Mouse (Mus musculus): ENCODE results near the gene Prtg.

Gene Prtg

DNA sequence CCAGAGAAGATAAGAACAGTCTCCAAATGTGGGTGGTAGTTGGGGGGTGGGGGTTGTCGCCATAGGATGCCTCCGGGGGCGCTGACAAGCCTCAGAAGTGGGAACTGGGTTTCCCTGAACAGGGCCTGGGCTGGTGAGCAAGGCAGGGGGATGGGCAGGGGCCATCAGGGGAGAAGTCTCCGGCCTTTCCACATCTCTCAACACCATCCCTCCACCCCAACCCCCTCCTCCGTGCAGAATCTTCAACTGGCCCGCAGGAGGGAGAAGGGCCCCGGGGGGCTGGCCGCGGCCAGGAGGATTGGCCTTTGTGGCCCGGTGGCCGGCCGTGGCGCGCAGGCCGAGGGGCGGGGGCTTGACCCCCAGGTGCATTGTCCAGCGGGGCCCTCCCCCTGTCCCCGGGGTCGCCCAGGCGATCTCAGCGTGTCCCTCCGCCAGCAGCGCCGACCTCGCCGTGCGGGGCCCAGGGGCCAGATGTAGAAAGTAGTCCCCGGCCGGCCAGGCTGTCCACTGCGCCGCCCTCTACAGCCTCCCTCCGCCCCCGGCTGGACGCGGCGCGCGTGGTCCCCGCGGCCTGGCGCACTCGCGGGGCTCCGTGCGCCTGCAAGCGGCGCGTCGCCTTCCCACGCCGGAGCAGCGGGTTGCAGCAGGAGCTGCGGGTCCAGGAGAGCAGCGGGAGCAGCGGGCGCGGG, at the start of gene Prtg:
Gene Prtg, plus strand, starts transcription at position 144 of the 689 bp plus-strand sequence.
- DNase-seq, result no peak

DNA sequence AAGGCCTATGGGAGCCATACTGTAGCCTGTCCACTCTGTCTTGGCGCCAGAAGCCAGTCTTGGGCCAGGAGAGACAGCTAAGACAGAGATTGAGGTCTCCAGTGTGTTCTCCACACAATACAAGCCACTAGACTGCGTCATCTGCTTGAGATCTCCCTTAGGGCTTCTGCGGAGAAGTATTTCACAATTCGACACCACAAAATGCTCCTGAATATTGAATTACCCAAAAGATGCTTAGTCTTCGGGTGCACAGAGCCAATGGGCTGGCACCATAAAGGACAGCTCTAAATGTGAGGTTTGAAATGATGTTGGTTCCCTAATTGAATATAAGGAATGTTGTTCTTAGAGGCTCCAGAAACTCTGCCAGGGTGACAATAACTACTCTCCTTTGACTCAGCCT, 49.5 kb upstream of the Prtg start:
- no peak for DNase-seq

DNA sequence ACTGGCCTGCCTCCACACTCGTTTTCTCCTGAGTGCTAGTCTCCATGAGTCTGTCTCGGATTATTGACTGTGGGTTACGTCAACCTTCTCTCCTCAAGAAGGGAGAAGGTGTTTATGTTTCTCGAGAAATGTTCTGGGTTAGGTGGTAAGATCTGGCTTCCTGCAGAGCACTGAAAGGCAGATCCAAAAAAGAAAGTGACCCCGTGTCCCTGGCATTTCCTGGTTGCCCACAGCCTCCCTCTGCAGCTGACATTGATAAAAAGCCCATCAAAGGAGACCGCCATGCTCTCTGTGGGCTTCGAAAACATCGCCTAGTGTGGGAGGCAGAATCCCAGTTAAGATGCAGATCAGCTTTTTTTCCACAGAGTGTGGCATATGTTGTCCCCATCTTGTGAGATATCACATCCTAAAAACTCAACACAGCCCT, 48.0 kb upstream of the Prtg start:
- DNase-seq, result no peak

DNA sequence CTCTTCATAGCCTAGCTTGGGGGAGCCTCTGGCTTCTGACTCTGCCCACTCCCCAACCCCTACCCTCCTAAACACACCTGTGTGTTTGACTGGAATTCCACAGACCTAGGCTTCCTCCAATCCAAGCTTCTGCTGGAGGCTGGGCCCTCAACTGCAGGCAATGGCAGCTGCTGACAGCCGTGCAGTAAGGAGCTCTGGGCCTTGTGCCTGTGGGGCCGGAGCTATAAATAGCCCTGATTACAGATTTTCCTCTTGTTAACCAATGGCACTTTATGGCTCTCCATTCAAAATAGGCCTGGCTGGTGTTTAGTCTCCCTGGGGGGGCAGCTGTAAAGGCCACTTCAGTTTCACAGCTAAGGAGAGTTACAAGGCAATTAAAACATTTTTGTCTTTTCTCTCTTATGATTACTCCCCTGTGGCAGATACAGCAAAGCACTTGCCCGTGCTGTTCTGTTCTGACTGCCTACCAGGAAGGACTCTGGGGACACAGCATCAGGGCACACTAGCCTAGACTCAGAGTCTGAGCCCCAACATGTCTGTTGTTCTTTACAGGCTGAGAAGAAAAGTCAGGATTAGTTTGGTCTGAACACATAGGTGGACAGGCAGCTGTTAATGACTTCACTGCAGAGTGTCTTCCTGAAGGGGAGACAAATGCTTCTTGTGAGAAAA, 43.5 kb upstream of the Prtg start:
- no peak for DNase-seq

DNA sequence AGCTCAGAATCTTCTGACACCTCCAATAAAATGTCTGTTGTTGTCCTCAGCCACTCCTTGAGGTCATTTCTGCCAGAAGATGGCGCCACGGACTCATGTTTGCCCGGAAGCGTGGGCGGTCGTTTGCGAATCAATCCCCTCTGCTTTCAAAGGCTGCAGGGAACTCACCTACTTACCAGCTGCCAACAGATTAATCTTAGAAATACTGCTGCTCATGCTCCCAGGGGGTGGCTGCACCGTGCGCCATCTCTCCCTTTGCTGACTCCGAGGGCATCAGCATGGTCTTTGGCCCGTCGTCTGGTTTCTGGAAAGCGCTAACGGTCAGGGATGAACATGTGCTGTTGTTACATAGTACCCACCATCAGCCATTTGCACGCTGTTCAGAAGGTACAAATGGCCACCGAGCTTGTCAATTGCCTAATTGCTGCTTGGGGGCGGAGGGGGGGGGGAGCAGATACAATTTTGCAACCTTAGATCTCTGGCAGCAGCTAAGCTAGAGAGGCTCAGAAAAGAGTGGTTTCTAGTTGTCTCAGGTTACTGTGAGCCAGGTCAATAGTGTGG, 39.8 kb upstream of the Prtg start:
- DNase-seq, result peak; percentile 81 to 89

DNA sequence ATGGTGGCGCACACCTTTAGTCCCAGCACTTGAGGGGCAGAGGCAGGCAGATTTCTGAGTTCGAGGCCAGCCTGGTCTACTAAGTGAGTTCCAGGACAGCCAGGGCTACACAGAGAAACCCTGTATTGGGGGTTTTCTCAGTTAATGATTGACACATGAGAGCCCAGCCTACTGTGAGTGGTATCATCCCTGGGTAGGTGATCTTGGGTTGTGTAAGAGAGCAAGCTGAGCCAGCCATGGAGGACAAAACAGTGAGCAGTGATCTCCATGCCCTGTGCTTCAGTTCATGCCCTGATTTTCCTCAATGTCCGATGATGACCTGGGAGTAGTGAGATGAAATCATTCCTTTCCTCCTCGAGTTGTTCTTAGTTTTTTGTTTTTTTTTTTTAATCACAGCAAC, 31.7 kb upstream of the Prtg start:
- no peak for DNase-seq

DNA sequence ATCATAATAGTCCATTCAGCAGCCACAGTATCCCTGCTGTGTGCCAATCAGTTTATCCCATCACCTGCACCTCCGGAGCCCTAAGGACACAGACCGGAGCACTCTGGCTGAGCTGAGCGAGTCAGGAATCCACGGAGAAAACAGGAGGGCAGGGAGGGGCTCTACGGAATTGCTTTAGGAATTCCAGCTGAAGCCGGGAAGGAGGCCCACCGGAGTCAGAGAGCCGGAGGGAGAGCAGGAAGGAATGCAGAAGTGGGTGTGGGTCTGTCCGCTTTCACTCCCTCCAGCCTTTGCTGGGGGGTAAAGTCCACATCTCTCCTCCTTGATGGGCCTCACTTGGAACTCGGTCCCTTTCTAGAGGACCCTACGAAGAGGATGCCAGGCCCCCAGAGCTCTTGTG, 27.7 kb upstream of the Prtg start:
- no peak for DNase-seq

DNA sequence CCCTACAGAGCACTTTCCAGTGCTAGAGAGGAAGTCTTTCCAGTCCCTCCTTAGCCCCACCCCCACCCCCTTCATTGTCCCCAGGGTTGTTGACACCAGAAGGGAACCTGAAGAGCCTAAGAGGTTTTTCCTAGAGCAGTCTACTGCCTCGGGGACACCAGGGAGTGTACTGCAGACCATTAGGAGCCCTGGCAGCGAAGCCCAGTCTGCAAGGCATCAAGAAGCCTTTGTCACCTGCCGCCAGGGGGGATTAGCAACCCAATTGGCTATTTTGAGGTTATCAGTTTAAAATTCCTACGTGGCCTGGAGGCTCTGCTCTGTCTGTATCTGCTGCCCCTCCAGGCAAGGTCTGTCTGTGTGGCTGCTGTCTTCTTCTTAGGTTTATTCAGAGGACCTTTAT, 26.9 kb upstream of the Prtg start:
- DNase-seq, result no peak

DNA sequence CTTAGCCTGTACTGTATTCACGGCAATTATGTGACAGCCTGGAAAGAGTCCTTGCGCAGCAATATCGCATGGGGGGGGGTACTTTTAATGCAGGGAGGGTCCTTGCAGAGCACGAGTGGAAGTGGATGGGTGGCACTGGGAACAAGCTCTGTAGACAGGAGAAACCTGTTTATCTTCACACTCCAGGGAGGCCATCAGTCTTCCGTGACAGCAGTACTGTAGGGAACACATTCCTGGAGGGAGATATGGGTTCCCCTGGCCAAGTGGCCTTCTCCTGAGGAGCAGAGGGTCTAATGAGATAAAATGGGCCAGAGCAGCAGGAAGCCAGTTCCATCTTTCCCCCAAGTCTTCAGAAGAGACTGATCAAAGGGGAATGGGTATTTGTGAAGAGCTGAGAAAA, 26.0 kb upstream of the Prtg start:
- DNase-seq, result no peak

DNA sequence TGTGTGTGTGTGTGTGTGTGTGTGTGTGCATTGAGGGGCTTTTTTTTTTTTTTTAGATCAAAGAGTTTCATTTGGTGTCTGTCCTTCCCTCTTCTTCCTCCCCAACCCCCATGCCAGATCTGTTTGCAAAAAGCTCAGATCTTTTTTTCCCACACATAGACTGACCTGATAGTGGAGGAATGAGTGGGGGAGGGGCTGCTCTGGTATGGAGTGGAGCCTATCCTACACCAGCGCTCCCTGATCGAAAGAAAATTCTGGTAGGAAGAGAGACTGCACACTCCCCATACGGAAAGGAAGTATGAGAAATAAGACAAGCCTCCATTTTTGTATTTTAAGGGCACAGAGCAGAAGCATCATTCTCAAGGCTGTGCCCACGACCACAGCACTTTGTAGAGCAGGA, 25.2 kb upstream of the Prtg start:
- no peak for DNase-seq

DNA sequence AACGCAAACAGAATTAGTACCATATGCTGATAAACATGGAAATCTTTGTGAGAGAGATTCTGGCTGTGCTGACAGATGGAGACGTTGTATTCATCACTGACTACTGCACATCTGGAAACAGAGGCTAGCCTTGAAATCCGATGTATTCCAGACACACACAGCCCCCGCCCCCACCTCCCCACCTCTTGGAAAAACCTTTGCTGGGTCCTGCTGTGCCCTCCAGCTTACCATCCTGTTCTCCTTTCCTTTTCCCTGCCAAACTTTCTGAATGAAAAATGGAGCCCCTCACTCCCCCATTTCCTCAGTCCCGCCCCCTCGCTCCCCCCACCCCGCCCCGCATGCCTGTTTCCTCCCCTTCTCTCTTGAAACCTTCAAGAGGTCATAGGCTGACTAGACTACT, 24.6 kb upstream of the Prtg start:
- no peak for DNase-seq

DNA sequence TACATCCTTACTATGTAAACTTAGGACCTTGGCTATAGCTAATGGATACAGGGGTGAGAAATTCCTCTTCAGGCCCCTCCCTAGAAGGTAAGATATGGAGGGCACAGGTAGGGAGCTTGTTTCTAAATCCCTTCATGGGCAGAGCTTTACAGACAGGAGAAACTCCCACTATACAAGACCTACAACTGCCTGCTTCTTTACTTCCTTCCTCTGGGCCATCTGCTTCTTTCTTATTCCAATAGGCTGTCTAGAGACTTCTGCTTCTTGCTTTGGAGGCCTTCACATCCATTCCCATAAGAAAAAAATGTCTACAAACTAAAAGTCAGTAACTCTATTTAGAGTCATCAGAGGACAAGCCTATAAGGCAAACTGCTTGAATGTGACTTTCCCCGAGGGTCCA, 18.9 kb upstream of the Prtg start:
- DNase-seq, result no peak

DNA sequence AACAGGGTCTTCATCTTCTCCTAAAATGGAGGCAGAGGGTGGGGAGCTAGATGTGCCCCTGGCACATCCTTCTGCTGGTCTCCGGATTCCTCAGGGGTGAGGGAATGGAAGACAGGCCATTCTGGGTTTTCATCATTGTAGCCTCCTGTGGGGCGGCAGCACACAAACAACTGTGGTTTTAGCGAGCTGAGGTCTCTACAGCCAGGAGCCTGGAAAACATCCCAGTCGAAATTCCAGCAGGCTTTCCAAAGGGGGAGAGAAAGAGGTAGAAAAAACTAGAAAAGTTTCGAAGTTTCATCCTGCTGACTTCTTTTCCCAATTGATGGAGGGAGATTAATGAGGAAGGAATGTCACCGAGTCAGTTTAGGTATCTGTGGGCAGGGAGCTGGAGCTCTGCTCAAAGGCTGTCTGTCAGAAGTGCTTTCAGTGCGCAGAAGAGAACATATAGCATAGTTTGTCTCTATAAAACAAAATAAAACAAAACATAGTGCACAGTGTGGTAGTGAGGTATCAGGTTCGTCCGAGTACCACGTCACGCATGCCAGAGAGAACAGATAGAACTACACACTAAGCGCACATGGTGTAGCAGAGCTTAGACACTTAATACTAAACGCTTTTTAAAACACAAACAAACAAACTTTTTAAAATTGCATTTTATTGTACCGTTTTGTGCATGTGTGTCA, 16.0 kb upstream of the Prtg start:
- no peak for DNase-seq

DNA sequence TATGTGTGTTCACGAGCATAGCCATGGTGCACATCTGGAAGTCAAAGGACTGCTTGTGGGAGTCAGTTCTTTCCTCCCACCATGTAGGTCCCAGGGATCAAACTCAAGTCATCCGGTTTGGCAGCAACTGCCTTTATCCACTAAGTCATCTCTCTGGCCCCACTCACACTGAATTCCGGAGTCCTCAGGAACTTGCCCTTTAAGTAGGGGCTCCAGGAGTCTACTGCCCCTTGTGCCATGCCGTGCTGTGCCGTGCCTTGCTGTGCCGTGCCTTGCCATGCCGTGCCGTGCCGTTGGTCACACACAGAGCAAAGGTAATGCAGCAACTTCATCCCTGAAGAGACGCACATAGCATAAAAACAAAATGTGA, 15.5 kb upstream of the Prtg start:
- no peak for DNase-seq

DNA sequence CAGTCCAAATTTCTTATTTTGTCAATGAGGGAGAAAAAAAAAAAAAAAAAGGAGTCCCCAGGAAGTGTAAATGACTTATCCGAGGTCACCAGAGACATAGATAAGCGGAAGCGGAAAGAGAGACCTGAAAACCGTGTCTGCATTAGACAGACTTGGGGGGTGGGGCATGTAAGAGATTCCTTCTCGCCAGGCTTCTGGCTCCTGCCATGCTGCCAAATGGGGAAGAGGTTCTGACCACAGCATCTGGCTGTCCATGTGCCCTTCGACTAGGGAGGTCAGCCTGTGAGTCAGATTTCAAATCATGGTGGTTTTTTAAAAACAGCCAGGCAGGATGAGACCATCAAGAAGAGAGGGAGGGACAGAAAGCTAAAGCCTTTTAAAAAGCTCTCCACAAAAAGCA, 15.0 kb upstream of the Prtg start:
- DNase-seq, result peak in 1 of 2 experiments; percentile 6

DNA sequence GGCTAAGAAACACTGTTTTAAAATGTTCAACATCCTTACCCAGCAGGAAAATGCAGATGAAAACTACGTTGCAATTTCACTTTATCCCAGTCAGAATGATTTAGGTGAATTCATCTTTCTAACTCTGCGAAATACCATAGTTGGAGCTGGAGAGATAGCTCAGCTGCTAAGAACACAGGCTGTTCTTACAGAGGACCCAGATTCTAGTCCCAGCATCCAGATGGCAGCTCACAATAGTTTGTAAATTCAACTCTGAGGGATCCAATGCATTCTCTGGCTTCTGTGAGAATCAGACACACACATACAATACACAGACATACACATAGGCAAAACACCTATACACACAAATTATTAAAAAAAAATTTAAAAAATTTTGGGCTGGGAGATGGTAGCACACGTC, 11.4 kb upstream of the Prtg start:
- no peak for DNase-seq

DNA sequence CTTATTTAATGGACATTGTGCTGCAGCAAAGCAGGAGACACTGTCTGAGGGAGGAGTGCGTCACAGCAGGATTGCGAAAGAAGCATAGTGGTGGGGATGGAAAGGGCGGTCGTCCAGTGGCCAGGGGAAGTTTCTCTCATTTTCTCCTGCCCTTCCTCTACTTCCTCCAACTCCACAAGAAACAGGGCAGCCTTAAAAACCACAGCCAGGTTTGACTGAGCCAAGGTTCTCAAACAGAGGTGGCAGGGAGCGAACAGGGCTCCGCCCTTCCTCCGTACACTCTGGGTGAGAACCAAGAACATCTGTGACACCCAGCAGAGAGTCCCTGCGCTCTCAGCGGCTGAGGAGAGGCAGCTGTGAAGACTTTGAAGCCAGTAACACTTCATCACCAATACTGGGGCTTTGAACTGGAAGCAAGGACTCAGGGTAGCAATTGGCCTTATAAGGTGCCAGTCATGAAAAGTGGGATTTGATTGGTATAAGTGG, 9.5 kb upstream of the Prtg start:
- no peak for DNase-seq

DNA sequence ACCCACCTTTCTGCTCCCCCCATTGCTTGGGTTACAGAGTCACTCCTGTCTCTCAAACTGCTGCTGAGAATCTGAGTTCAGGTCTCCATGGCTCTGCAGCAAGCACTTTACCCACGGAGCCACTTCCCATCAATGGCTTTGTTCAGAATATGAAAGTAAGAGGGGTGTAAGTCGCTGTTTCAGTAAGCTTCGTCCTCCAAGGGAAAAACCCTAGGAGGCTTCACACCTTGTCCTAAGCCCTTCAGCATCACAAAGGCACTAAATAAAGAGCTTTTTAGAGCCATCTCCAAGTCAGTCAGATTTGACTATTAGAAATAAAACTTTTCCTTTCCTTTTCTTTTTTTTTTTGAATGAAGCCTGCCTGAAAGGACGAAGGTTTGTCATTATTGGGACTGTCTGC, 3.4 kb upstream of the Prtg start:
- DNase-seq, result no peak

DNA sequence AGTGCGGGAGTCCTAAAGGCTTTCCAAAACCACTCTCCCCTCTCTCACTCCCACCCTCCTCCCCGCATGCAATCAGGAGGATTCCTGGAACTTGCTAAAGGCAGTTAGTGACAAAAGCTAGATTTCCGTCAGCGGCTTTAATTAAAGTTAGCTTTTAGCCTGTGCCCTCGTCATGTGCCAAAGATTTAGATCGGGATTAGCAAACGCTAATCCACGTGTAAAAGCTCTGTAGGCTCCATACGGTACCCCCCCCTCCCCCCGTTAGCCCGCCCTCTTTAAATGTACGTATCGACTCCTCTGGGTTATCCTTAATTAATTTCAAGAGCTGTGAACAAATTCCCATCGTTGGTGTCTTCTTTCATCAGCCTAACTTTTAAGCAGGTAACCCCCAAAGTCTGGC, 528 bp upstream of the Prtg start:
- DNase-seq, result no peak

DNA sequence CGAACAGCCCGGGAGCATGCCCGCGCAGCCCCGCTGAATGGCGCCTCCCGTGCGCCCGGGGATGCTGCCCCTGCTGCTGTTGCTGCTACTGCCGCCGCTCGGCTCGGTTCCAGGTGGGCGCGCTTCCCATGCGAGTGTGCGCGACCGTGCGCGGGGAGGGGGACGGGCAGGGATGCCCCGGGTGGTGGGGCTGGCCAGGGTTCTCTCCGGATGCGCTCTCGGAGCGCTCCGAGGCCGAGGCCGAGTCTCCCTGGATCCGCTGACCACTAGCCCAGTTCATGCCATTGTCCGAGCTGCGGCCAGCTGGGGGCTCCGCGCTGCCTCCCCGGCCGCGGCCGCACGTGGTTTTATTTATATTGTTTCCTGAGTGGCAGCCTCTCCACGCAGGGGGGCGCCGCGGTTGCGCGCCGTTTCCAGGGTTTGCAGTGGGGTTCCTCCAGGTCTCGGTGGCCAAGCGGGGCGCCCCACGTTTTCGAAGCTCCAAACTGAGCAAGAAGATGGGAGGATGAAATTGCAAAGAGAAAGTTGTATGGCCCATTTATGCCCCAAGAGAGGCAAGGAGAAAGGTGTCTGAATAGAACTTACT, 839 bp downstream of the Prtg start:
- peak; percentile 63 to 72 for DNase-seq

DNA sequence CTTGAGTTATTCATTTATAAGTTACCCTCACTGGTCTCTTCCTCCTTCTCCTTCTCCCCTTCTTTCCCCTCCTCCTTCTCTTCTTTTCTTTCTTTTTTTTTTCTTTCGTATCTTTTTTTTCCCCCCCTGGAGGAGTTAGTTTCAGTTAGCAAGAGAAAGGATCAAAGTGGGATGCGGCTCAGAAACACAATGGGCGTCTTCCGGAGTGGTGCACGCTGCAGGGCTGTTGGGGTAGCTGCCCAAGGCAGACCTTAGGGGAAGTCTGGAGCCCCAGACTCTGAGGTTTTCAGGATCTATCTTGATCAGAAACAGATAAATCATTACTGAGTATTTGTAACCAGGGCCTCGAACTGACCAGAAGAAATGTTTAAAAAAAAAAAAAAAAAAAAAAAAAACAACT, 1.5 kb downstream of the Prtg start:
- no peak for DNase-seq

DNA sequence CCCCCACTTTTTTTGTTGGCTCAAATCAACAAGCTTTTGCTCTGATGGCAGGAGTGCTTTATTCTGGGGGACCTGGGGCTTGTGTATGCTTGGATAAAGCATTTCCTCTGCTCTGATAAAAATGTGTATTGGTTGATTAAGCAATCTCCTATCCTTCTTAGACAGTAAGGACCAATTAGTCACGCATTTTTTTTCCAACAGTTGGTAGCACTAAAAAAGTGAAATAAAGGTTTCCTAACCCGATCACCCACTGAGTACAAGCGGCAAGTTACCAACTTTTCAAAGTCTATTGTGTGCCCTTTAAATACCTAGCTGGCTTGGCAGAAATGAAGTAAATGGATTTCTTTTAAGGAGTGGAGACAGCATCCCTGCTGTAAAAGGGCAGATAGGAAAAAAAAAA, 1.9 kb downstream of the Prtg start:
- DNase-seq, result no peak

DNA sequence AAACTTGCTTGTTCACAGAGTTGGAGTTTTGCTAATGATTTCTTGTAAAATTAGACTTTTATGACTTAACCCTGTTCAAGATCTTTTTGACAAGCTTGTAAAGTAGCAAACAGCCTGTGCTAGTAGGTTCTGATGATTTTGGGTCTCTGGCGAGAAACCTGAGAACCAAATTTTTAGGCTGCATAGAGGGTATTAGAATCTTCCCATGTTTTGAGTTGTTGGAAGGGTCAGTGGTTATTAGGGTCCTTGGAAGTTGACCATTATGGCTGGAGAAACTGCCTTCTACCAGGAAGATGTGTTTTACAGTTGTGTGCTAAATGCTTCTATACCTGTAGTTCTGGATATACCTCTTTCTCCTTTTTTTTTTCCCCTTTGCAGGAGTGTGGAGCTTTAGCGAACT, 2.4 kb downstream of the Prtg start:
- no peak for DNase-seq

DNA sequence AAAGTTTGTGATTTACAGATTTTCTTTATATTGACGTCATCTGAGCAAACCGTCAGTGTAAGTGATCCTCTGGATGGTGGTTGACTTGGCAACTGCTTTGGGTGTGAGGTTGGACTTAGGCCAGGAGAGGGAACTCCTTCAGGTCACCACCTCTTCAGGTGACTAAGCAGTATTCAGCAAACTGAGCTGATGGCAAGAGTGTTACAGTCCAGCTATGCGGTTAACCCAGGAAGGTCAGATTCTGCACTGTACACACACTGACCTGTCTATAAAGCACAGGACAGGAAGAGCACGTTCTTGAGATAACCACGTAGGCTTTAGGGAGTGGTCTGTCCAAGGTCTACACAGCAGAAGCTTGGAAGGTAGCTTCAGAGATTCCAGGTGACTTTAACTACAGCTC, 3.9 kb downstream of the Prtg start:
- DNase-seq, result no peak

Data from cerebellum, postnatal 25 days (tissue).